Mouse (Mus musculus): Measurements from ENCODE around the gene A630001G21Rik. TPM values are rescaled to one million over a fixed set of nuclear protein-coding genes. Genes with fewer than 3 reads are reported as not detected.

Gene A630001G21Rik
- total RNA-seq, 2 experiments from 2014 or later, result 0.15 to 0.48 TPM

Small RNA genes lying within 50 kb of the gene (microRNA-seq; reads per million reads assigned to microRNA genes)
- gene Gm25472 (ENCODE audit: borderline replicate concordance in 2 of 2) (0 reads per million in 2 experiments), gene Mir8096 (ENCODE audit: borderline replicate concordance in 2 of 2) (0 to 0.74 reads per million in 2 experiments)

Other genes with a start within 250 kb of the A630001G21Rik start
- not detected for gene G530012D18Rik, start 203.0 kb downstream of the A630001G21Rik start, total RNA-seq (2021)
- gene Sp110, start 179.8 kb downstream of the A630001G21Rik start, total RNA-seq (2021), result 1 to 10 TPM in 1 of 2 experiments, under 1 TPM in 1; 0.72 to 1.3 TPM
- gene Sp140, start 178.3 kb downstream of the A630001G21Rik start, total RNA-seq (2021), result 1 to 10 TPM in 1 of 2 experiments, under 1 TPM in 1; 0.18 to 1.9 TPM
- 1 to 10 TPM; 4.6 to 4.9 TPM for gene Sp100, start 128.7 kb downstream of the A630001G21Rik start, total RNA-seq (2021)
- 100 to 1,000 TPM; 142 to 177 TPM for gene Cab39, start 14.8 kb upstream of the A630001G21Rik start, total RNA-seq (2021)
- 10 to 100 TPM; 21.2 to 22.6 TPM for gene Itm2c, start 115.6 kb upstream of the A630001G21Rik start, total RNA-seq (2021)
- not detected for gene 4933407L21Rik, start 149.8 kb upstream of the A630001G21Rik start, total RNA-seq (2021)
- not detected for gene Gpr55, start 182.4 kb upstream of the A630001G21Rik start, total RNA-seq (2021)
- gene Spata3, start 238.2 kb upstream of the A630001G21Rik start, total RNA-seq (2021), result not detected

Data from gastrocnemius, postnatal 25 days (tissue).